Mouse (Mus musculus): ENCODE results near the gene Lrrc29. TPM values are rescaled to one million over a fixed set of nuclear protein-coding genes. Genes with fewer than 3 reads are reported as not detected.

Gene Lrrc29
- polyA plus RNA-seq, 1 experiment: 11.0 TPM

GRCm38 (mm10) chr8:105318662-105319190, 7.4 kb downstream of the Lrrc29 start:
- no peak for DNase-seq
- WGBS: 89% methylated on average over 11 of the region's 11 CpGs
- no peak overlapping the region for H3K27ac ChIP-seq (ENCODE audit: insufficient read depth, low read depth, low read length)
- TF ChIP-seq CTCF (conservative IDR thresholded peaks at IDR 0.05; ENCODE audit: insufficient read depth, insufficient read length, low read depth, low read length) (no peak), POLR2A (IDR thresholded peaks at IDR 0.05; ENCODE audit: low read depth, low read length) (no peak)
- no peaks in the 10 kb centered on the region for H3K4me1 ChIP-seq (ENCODE audit: control insufficient read depth, insufficient read depth, low read length)
- H3K27me3 ChIP-seq (replicated peaks; ENCODE audit: control insufficient read depth, insufficient read depth, low read length): no peaks in the 10 kb centered on the region
- H3K4me3 ChIP-seq (ENCODE audit: insufficient read depth, low read depth, low read length): no peak overlapping the region
- no peaks in the 10 kb centered on the region for H3K36me3 ChIP-seq (ENCODE audit: control insufficient read depth, insufficient read depth, low read length)

GRCm38 (mm10) chr8:105317941-105318340, 8.1 kb downstream of the Lrrc29 start:
- 91% methylated on average over 4 of the region's 4 CpGs for WGBS
- Histone ChIP-seq H3K4me1 (ENCODE audit: control insufficient read depth, insufficient read depth, low read length) (no peaks in the 10 kb centered on the region), H3K36me3 (ENCODE audit: control insufficient read depth, insufficient read depth, low read length) (no peaks in the 10 kb centered on the region), H3K27ac (ENCODE audit: insufficient read depth, low read depth, low read length) (no peak overlapping the region), H3K27me3 (replicated peaks; ENCODE audit: control insufficient read depth, insufficient read depth, low read length) (no peaks in the 10 kb centered on the region), H3K4me3 (ENCODE audit: insufficient read depth, low read depth, low read length) (no peak overlapping the region)
- no peak for DNase-seq
- no peak for TF ChIP-seq POLR2A (IDR thresholded peaks at IDR 0.05; ENCODE audit: low read depth, low read length)
- TF ChIP-seq CTCF (conservative IDR thresholded peaks at IDR 0.05; ENCODE audit: insufficient read depth, insufficient read length, low read depth, low read length): no peak

GRCm38 (mm10) chr8:105315073-105315769, 10.9 kb downstream of the Lrrc29 start:
- Histone ChIP-seq H3K4me3 (ENCODE audit: insufficient read depth, low read depth, low read length) (no peak overlapping the region), H3K36me3 (ENCODE audit: control insufficient read depth, insufficient read depth, low read length) (no peaks in the 10 kb centered on the region)
- 87% methylated on average over 18 of the region's 18 CpGs for WGBS

GRCm38 (mm10) chr8:105313622-105314402, 12.3 kb downstream of the Lrrc29 start:
- Histone ChIP-seq H3K4me1 (ENCODE audit: control insufficient read depth, insufficient read depth, low read length) (no peaks in the 10 kb centered on the region), H3K36me3 (ENCODE audit: control insufficient read depth, insufficient read depth, low read length) (no peaks in the 10 kb centered on the region), H3K27ac (ENCODE audit: insufficient read depth, low read depth, low read length) (no peak overlapping the region), H3K27me3 (replicated peaks; ENCODE audit: control insufficient read depth, insufficient read depth, low read length) (no peaks in the 10 kb centered on the region), H3K4me3 (ENCODE audit: insufficient read depth, low read depth, low read length) (no peak overlapping the region)
- TF ChIP-seq CTCF (conservative IDR thresholded peaks at IDR 0.05; ENCODE audit: insufficient read depth, insufficient read length, low read depth, low read length) (no peak), POLR2A (IDR thresholded peaks at IDR 0.05; ENCODE audit: low read depth, low read length) (no peak)
- DNase-seq: no peak
- WGBS: 90% methylated on average over 9 of the region's 9 CpGs

More at GRCm38 (mm10) chr8:105315073-105315769, 10.9 kb downstream of the Lrrc29 start:
- no peak for DNase-seq
- TF ChIP-seq POLR2A (IDR thresholded peaks at IDR 0.05; ENCODE audit: low read depth, low read length): no peak
- no peak for TF ChIP-seq CTCF (conservative IDR thresholded peaks at IDR 0.05; ENCODE audit: insufficient read depth, insufficient read length, low read depth, low read length)
- Histone ChIP-seq H3K27ac (ENCODE audit: insufficient read depth, low read depth, low read length) (no peak overlapping the region), H3K27me3 (replicated peaks; ENCODE audit: control insufficient read depth, insufficient read depth, low read length) (no peaks in the 10 kb centered on the region), H3K4me1 (ENCODE audit: control insufficient read depth, insufficient read depth, low read length) (no peaks in the 10 kb centered on the region)

GRCm38 (mm10) chr8:105312891-105313481, 13.1 kb downstream of the Lrrc29 start:
- TF ChIP-seq POLR2A (IDR thresholded peaks at IDR 0.05; ENCODE audit: low read depth, low read length) (no peak), CTCF (conservative IDR thresholded peaks at IDR 0.05; ENCODE audit: insufficient read depth, insufficient read length, low read depth, low read length) (no peak)
- Histone ChIP-seq H3K4me3 (ENCODE audit: insufficient read depth, low read depth, low read length) (no peak overlapping the region), H3K4me1 (ENCODE audit: control insufficient read depth, insufficient read depth, low read length) (no peaks in the 10 kb centered on the region), H3K36me3 (ENCODE audit: control insufficient read depth, insufficient read depth, low read length) (no peaks in the 10 kb centered on the region), H3K27ac (ENCODE audit: insufficient read depth, low read depth, low read length) (no peak overlapping the region), H3K27me3 (replicated peaks; ENCODE audit: control insufficient read depth, insufficient read depth, low read length) (no peaks in the 10 kb centered on the region)
- WGBS: 91% methylated on average over 8 of the region's 8 CpGs
- no peak for DNase-seq

- no peak for DNase-seq
- no peak overlapping the region for H3K4me3 ChIP-seq (ENCODE audit: insufficient read depth, low read depth, low read length)
- H3K4me1 ChIP-seq (ENCODE audit: control insufficient read depth, insufficient read depth, low read length): 0 out of 2 replicates have a peak, but pooled peaks cover 2% of the 10 kb centered on the region
- no peaks in the 10 kb centered on the region for H3K27me3 ChIP-seq (replicated peaks; ENCODE audit: control insufficient read depth, insufficient read depth, low read length)
- WGBS: 85% methylated on average over 1 of the region's 1 CpGs
- no peak overlapping the region for H3K27ac ChIP-seq (ENCODE audit: insufficient read depth, low read depth, low read length)
- H3K36me3 ChIP-seq (ENCODE audit: control insufficient read depth, insufficient read depth, low read length): no peaks in the 10 kb centered on the region
- TF ChIP-seq POLR2A (IDR thresholded peaks at IDR 0.05; ENCODE audit: low read depth, low read length) (no peak), CTCF (conservative IDR thresholded peaks at IDR 0.05; ENCODE audit: insufficient read depth, insufficient read length, low read depth, low read length) (no peak)
Measured at GRCm38 (mm10) chr8:105311718-105312117, 14.4 kb downstream of the Lrrc29 start.
